Mouse (Mus musculus) megakaryocyte, embryonic 14.5 days (primary cell): ENCODE data around the gene Pum1. TPM values are rescaled to one million over a fixed set of nuclear protein-coding genes. Genes with fewer than 3 reads are reported as not detected.
A peak's percentile ranks its signal among the peaks of the same experiment; 100 is the strongest.
"Not testable (repeated sequence)": the region's sequence is repeated elsewhere in the genome, so short reads cannot be mapped to it uniquely, and the experiment has no call there.

ENCODE experiments used
- H3K27me3 ChIP-seq: replicated peaks from 2 replicates; pipeline ENCODE3; 2012; ENCODE audit warnings: inconsistent platforms
- H3K36me3 ChIP-seq: replicated peaks from 2 replicates; pipeline ENCODE3; 2012; ENCODE audit warnings: low read length, inconsistent platforms, mixed read lengths
- H3K4me1 ChIP-seq: 2 replicates; pipeline ENCODE4 v1.6.1; 2012; ENCODE audit warnings: inconsistent platforms
- H3K4me3 ChIP-seq: replicated peaks from 2 replicates; pipeline ENCODE3; 2012; ENCODE audit warnings: moderate library complexity, mild to moderate bottlenecking, inconsistent platforms
- H3K9me3 ChIP-seq: 2 replicates; pipeline ENCODE4 v1.6.1; 2012; ENCODE audit warnings: inconsistent platforms
- FLI1 ChIP-seq: IDR thresholded peaks from 2 replicates; pipeline ENCODE4 v1.6.1; 2012; ENCODE audit warnings: low read length, inconsistent platforms, mixed read lengths
- GATA1 ChIP-seq: IDR thresholded peaks from 3 replicates; pipeline ENCODE4 v1.6.1; 2012; ENCODE audit warnings: mixed read lengths, low read length, inconsistent platforms, borderline replicate concordance
- polyA plus RNA-seq: library from polyadenylated mRNA; stranded (reverse); fragments of >175 nt; gene quantifications from 2 replicates; pipeline ENCODE4 v1.2.3, GENCODE M21; 2012; ENCODE audit warnings: low replicate concordance; ENCODE audit not compliant: insufficient read depth

Pum1 gene
- 6.7 and 7.0 TPM in 2 replicates for polyA plus RNA-seq

GRCm38 (mm10) chr4:130662979-130663725 is at the start of gene Pum1:
Pum1 (plus strand) TSS chr4:130663321.
- TF ChIP-seq FLI1 = no peak
- TF ChIP-seq GATA1 = no peak
- Histone ChIP-seq H3K27me3 (no peaks in the 10 kb centered on the region), H3K36me3 (peaks cover 3% of the 10 kb centered on the region), H3K4me1 (peaks cover 46% of the 10 kb centered on the region), H3K9me3 (no peaks in the 10 kb centered on the region), H3K4me3 (peak within 1 kb of the TSS; percentile 97)

GRCm38 (mm10) chr4:130629391-130629790 is 33.7 kb upstream of the Pum1 start:
- Histone ChIP-seq H3K27me3 (no peaks in the 10 kb centered on the region), H3K9me3 (no peaks in the 10 kb centered on the region), H3K4me3 (peak overlapping the region; percentile 83), H3K36me3 (no peaks in the 10 kb centered on the region), H3K4me1 (no peaks in the 10 kb centered on the region; the same call in 1 of the 2 replicates)
- TF ChIP-seq GATA1 = no peak

GRCm38 (mm10) chr4:130630232-130630847 is 32.8 kb upstream of the Pum1 start:
- peaks cover 2% of the 10 kb centered on the region for H3K27me3 ChIP-seq
- H3K4me3 ChIP-seq = no peak overlapping the region
- H3K4me1 ChIP-seq = no peaks in the 10 kb centered on the region; the same call in 1 of the 2 replicates
- no peaks in the 10 kb centered on the region for H3K36me3 ChIP-seq
- H3K9me3 ChIP-seq = no peaks in the 10 kb centered on the region
- TF ChIP-seq FLI1 (no peak), GATA1 (no peak)

- H3K27me3 ChIP-seq, H3K36me3 ChIP-seq, H3K9me3 ChIP-seq, H3K4me1 ChIP-seq, H3K4me3 ChIP-seq: not testable (repeated sequence)
Measured at GRCm38 (mm10) chr4:130635076-130635475, 28.0 kb upstream of the Pum1 start.

- peaks cover 7% of the 10 kb centered on the region for H3K27me3 ChIP-seq
- H3K36me3 ChIP-seq = no peaks in the 10 kb centered on the region
- no peak overlapping the region for H3K4me3 ChIP-seq
- H3K9me3 ChIP-seq = no peaks in the 10 kb centered on the region
- H3K4me1 ChIP-seq = no peaks in the 10 kb centered on the region
- TF ChIP-seq GATA1 = no peak
- TF ChIP-seq FLI1 = no peak
Measured at GRCm38 (mm10) chr4:130636761-130637160, 26.4 kb upstream of the Pum1 start.

GRCm38 (mm10) chr4:130637488-130638422 is 25.4 kb upstream of the Pum1 start:
- no peak overlapping the region for H3K4me3 ChIP-seq
- H3K36me3 ChIP-seq = no peaks in the 10 kb centered on the region
- no peak for TF ChIP-seq GATA1
- TF ChIP-seq FLI1 = no peak
- H3K27me3 ChIP-seq = peaks cover 7% of the 10 kb centered on the region
- no peaks in the 10 kb centered on the region for H3K4me1 ChIP-seq
- H3K9me3 ChIP-seq = no peaks in the 10 kb centered on the region

- H3K4me1 ChIP-seq = no peaks in the 10 kb centered on the region
- no peak overlapping the region for H3K4me3 ChIP-seq
- peaks cover 5% of the 10 kb centered on the region for H3K27me3 ChIP-seq
- TF ChIP-seq GATA1 = no peak
- TF ChIP-seq FLI1 = no peak
- no peaks in the 10 kb centered on the region for H3K9me3 ChIP-seq
- no peaks in the 10 kb centered on the region for H3K36me3 ChIP-seq
Measured at GRCm38 (mm10) chr4:130640031-130640717, 22.9 kb upstream of the Pum1 start.

GRCm38 (mm10) chr4:130642468-130642867 is 20.7 kb upstream of the Pum1 start:
- Histone ChIP-seq H3K36me3 (no peaks in the 10 kb centered on the region), H3K4me1 (peaks cover under 1% of the 10 kb centered on the region), H3K4me3 (no peak overlapping the region), H3K27me3 (peaks cover 7% of the 10 kb centered on the region), H3K9me3 (no peaks in the 10 kb centered on the region)
- TF ChIP-seq GATA1 = no peak
- TF ChIP-seq FLI1 = no peak

- peaks cover 9% of the 10 kb centered on the region for H3K27me3 ChIP-seq
- no peak for TF ChIP-seq FLI1
- TF ChIP-seq GATA1 = no peak
- no peaks in the 10 kb centered on the region for H3K36me3 ChIP-seq
- H3K4me3 ChIP-seq = no peak overlapping the region
- H3K4me1 ChIP-seq = peaks cover 5% of the 10 kb centered on the region
- no peaks in the 10 kb centered on the region for H3K9me3 ChIP-seq
Measured at GRCm38 (mm10) chr4:130645426-130645825, 17.7 kb upstream of the Pum1 start.
